In the genomic region with DNA sequence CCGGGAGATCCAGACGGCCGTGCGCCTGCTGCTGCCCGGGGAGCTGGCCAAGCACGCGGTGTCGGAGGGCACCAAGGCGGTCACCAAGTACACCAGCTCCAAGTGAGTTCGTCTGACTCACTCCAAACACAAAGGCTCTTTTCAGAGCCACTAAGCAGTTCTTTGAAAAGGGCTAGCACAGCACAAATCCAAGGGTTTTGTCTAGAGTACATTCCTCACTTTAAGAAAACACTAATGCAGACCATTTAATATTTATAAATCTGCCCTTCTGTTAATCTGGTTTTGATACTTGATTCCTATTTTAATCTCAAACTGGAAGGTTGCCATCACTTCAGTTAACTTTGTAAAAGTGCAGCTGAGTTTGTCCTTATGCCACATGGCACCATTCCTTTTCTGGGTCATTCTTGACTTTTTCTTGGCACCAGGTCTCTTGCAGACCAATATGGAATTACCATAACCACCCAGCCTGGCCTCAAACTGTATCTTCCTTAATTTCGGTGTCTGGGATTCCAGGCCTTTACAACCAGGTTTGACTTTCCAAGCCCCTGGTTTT, we compare ENCODE assay signal across 8 mouse cellular contexts. TPM values are rescaled to one million over a fixed set of nuclear protein-coding genes. Genes with fewer than 3 reads are reported as not detected.
A peak's percentile ranks its signal among the peaks of the same experiment; 100 is the strongest.
DNase-seq lines count a peak whose midpoint lies in the region; ATAC-seq and TF ChIP-seq lines count a peak whose summit lies in the region.

No protein-coding gene starts in this region.

- TF ChIP-seq CTCF in layer of hippocampus, adult 2 months (conservative IDR thresholded peaks at IDR 0.05): no peak

- H3K4me3 ChIP-seq in layer of hippocampus, adult 2 months: peak overlapping the region; percentile 54
- H3K4me3 ChIP-seq in hindbrain, embryonic 11.5 days (ENCODE audit: low read depth, low read length): peak overlapping the region; percentile 24
- H3K4me3 ChIP-seq in midbrain, embryonic 11.5 days (ENCODE audit: low read depth, low read length): peak overlapping the region; percentile 28

- peak overlapping the region; percentile 47; the same call in 1 of the 2 replicates for H3K9ac ChIP-seq in hindbrain, embryonic 11.5 days (ENCODE audit: low read depth, low read length)
- peak overlapping the region; percentile 58 for H3K9ac ChIP-seq in midbrain, embryonic 11.5 days (ENCODE audit: low read length)

- H3K36me3 ChIP-seq in hindbrain, embryonic 11.5 days (ENCODE audit: control insufficient read depth, insufficient read depth, low read length): no peaks in the 10 kb centered on the region
- no peaks in the 10 kb centered on the region for H3K36me3 ChIP-seq in midbrain, embryonic 11.5 days (ENCODE audit: control insufficient read depth, insufficient read depth, low read length)

- H3K4me1 ChIP-seq in hindbrain, embryonic 11.5 days (replicated peaks; ENCODE audit: control insufficient read depth, insufficient read depth, low read length): peaks cover 4% of the 10 kb centered on the region; the same call in 1 of the 2 replicates
- H3K4me1 ChIP-seq in midbrain, embryonic 11.5 days (ENCODE audit: control insufficient read depth, insufficient read depth, low read length): peaks cover 18% of the 10 kb centered on the region

- H3K27me3 ChIP-seq in hindbrain, embryonic 11.5 days (ENCODE audit: control insufficient read depth, insufficient read depth, low read length): no peaks in the 10 kb centered on the region
- H3K27me3 ChIP-seq in midbrain, embryonic 11.5 days (ENCODE audit: control insufficient read depth, insufficient read depth, low read length): no peaks in the 10 kb centered on the region

- H3K9me3 ChIP-seq in hindbrain, embryonic 11.5 days (ENCODE audit: control insufficient read depth, low read length): no peaks in the 10 kb centered on the region
- no peaks in the 10 kb centered on the region for H3K9me3 ChIP-seq in midbrain, embryonic 11.5 days (ENCODE audit: control insufficient read depth, low read length)

- no peak for DNase-seq in layer of hippocampus, adult 2 months (ENCODE audit: low spot score in 2 of 2)
- DNase-seq in layer of hippocampus, adult 9-10 months (ENCODE audit: low spot score): no peak
- peak; percentile 55 for DNase-seq in adipocyte (ENCODE audit: low spot score)
- peak; percentile 59 for DNase-seq in hindbrain, embryonic 11.5 days (ENCODE audit: low spot score)
- DNase-seq in midbrain, embryonic 11.5 days (ENCODE audit: low spot score, missing footprints): peak; percentile 95
- DNase-seq in adrenal gland, postnatal 4 days (ENCODE audit: low spot score in 2 of 2): no peak
- no peak for DNase-seq in left cerebral cortex, adult 9 months (ENCODE audit: low spot score in 2 of 2)
- DNase-seq in right cerebral cortex, postnatal 36 days (ENCODE audit: low spot score in 2 of 2): no peak

- 4% methylated on average over 11 of the region's 11 CpGs for WGBS in hindbrain, embryonic 11.5 days
- 3% methylated on average over 11 of the region's 11 CpGs for WGBS in midbrain, embryonic 11.5 days

- peak overlapping the region; percentile 57; the same call in 1 of the 2 replicates for H3K27ac ChIP-seq in layer of hippocampus, adult 2 months
- peak overlapping the region; percentile 78 for H3K27ac ChIP-seq in hindbrain, embryonic 11.5 days (ENCODE audit: low read depth, low read length)
- H3K27ac ChIP-seq in midbrain, embryonic 11.5 days (ENCODE audit: low read depth, low read length): peak overlapping the region; percentile 94

- peak; percentile 39 for ATAC-seq in hindbrain, embryonic 11.5 days (ENCODE audit: low FRiP score)
- ATAC-seq in midbrain, embryonic 11.5 days (ENCODE audit: low FRiP score): peak; percentile 34

- peak overlapping the region; percentile 44 for H3K4me2 ChIP-seq in hindbrain, embryonic 11.5 days (replicated peaks; ENCODE audit: low read depth, low read length)
- H3K4me2 ChIP-seq in midbrain, embryonic 11.5 days: peak overlapping the region; percentile 49

RNA-seq across cellular contexts. Expression of a gene that starts 0.6 kb away (rescaled TPM):
- total RNA-seq in layer of hippocampus, adult 2 months (2021): 1 to 10 TPM; 4.2 to 8.2 TPM
- 4.2 and 4.3 TPM in 2 replicates for polyA plus RNA-seq in hindbrain, embryonic 11.5 days (2014; fragmentation: Nextera tagmentation; extraction: Ambion mirVana)
- polyA plus RNA-seq in midbrain, embryonic 11.5 days (2014; fragmentation: Nextera tagmentation; extraction: Ambion mirVana): 4.2 and 5.7 TPM in 2 replicates
- 100 to 1,000 TPM; 142 to 169 TPM for total RNA-seq in adrenal gland, postnatal 4 days (2021)

RNA-seq across cellular contexts. Expression of a gene that starts 5.0 kb away (rescaled TPM):
- total RNA-seq in layer of hippocampus, adult 2 months (2021): 10 to 100 TPM; 51.3 to 58.2 TPM
- 12.7 and 20.0 TPM in 2 replicates for polyA plus RNA-seq in hindbrain, embryonic 11.5 days (2014; fragmentation: Nextera tagmentation; extraction: Ambion mirVana)
- polyA plus RNA-seq in midbrain, embryonic 11.5 days (2014; fragmentation: Nextera tagmentation; extraction: Ambion mirVana): 11.6 and 12.9 TPM in 2 replicates
- total RNA-seq in adrenal gland, postnatal 4 days (2021): 100 to 1,000 TPM; 643 to 717 TPM

RNA-seq across cellular contexts. Expression of a gene that starts 6.2 kb away (rescaled TPM):
- total RNA-seq in layer of hippocampus, adult 2 months (2021): 10 to 100 TPM; 27.6 to 54.9 TPM
- 17.3 and 25.6 TPM in 2 replicates for polyA plus RNA-seq in hindbrain, embryonic 11.5 days (2014; fragmentation: Nextera tagmentation; extraction: Ambion mirVana)
- polyA plus RNA-seq in midbrain, embryonic 11.5 days (2014; fragmentation: Nextera tagmentation; extraction: Ambion mirVana): 19.8 and 20.9 TPM in 2 replicates
- 100 to 1,000 TPM; 319 to 362 TPM for total RNA-seq in adrenal gland, postnatal 4 days (2021)

RNA-seq across cellular contexts. Expression of a gene that starts 6.5 kb away (rescaled TPM):
- total RNA-seq in layer of hippocampus, adult 2 months (2021): 10 to 100 TPM; 25.0 to 36.7 TPM
- 2.1 and 3.0 TPM in 2 replicates for polyA plus RNA-seq in hindbrain, embryonic 11.5 days (2014; fragmentation: Nextera tagmentation; extraction: Ambion mirVana)
- 0.85 and 2.7 TPM in 2 replicates for polyA plus RNA-seq in midbrain, embryonic 11.5 days (2014; fragmentation: Nextera tagmentation; extraction: Ambion mirVana)
- total RNA-seq in adrenal gland, postnatal 4 days (2021): 100 to 1,000 TPM; 453 to 539 TPM

RNA-seq across cellular contexts. Expression of a gene that starts 12.4 kb away (rescaled TPM):
- 10 to 100 TPM; 16.7 to 19.3 TPM for total RNA-seq in layer of hippocampus, adult 2 months (2021)
- 0.94 and 1.4 TPM in 2 replicates for polyA plus RNA-seq in hindbrain, embryonic 11.5 days (2014; fragmentation: Nextera tagmentation; extraction: Ambion mirVana)
- 1.0 and 2.2 TPM in 2 replicates for polyA plus RNA-seq in midbrain, embryonic 11.5 days (2014; fragmentation: Nextera tagmentation; extraction: Ambion mirVana)
- total RNA-seq in adrenal gland, postnatal 4 days (2021): 100 to 1,000 TPM in 1 of 2 experiments, 10 to 100 TPM in 1; 89.5 to 116 TPM

Comparison
In these comparisons a context has a peak if more than half of its experiments do, and no peak if none do; other contexts are left out.
1. DNase-seq: peak in adipocyte (single experiment), hindbrain, embryonic 11.5 days (single experiment) and midbrain, embryonic 11.5 days (single experiment); none in layer of hippocampus, adult 2 months (0 of 2), layer of hippocampus, adult 9-10 months (single experiment), adrenal gland, postnatal 4 days (0 of 2), left cerebral cortex, adult 9 months (0 of 2) and right cerebral cortex, postnatal 36 days (0 of 2).
2. RNA of a gene that starts 0.6 kb away (total RNA-seq): 142 to 169 TPM in adrenal gland, postnatal 4 days; 4.2 to 8.2 TPM in layer of hippocampus, adult 2 months; every median in the first group is over 10 times any median in the second.
3. RNA of a gene that starts 5.0 kb away (total RNA-seq): 643 to 717 TPM in adrenal gland, postnatal 4 days; 51.3 to 58.2 TPM in layer of hippocampus, adult 2 months; every median in the first group is over 10 times any median in the second.
4. RNA of a gene that starts 6.2 kb away (total RNA-seq): 319 to 362 TPM in adrenal gland, postnatal 4 days; 27.6 to 54.9 TPM in layer of hippocampus, adult 2 months; every median in the first group is over 4 times any median in the second.
5. Peak in every context shown above with its lines, with median percentiles within 50 percentile points of each other: H3K27ac ChIP-seq and H3K4me3 ChIP-seq.